Mouse (Mus musculus): ENCODE data around the gene Pip5kl1.

- TF ChIP-seq CTCF (IDR thresholded peaks at IDR 0.05; ENCODE audit: borderline replicate concordance, insufficient read depth, low read length): no peak
- TF ChIP-seq POLR2A (IDR thresholded peaks at IDR 0.05; ENCODE audit: low read depth, low read length): no peak
These were observed 27.6 kb upstream of the Pip5kl1 start for GRCm38 (mm10) chr2:32546951-32547350.

Measured in embryonic fibroblast, embryonic 13.5 days (primary cell).